Mouse (Mus musculus): ENCODE measurements around the gene Arrb2. TPM values are rescaled to one million over a fixed set of nuclear protein-coding genes. Genes with fewer than 3 reads are reported as not detected.

Gene Arrb2
- 100 to 1,000 TPM; 112 to 124 TPM for total RNA-seq (2023)

DNA sequence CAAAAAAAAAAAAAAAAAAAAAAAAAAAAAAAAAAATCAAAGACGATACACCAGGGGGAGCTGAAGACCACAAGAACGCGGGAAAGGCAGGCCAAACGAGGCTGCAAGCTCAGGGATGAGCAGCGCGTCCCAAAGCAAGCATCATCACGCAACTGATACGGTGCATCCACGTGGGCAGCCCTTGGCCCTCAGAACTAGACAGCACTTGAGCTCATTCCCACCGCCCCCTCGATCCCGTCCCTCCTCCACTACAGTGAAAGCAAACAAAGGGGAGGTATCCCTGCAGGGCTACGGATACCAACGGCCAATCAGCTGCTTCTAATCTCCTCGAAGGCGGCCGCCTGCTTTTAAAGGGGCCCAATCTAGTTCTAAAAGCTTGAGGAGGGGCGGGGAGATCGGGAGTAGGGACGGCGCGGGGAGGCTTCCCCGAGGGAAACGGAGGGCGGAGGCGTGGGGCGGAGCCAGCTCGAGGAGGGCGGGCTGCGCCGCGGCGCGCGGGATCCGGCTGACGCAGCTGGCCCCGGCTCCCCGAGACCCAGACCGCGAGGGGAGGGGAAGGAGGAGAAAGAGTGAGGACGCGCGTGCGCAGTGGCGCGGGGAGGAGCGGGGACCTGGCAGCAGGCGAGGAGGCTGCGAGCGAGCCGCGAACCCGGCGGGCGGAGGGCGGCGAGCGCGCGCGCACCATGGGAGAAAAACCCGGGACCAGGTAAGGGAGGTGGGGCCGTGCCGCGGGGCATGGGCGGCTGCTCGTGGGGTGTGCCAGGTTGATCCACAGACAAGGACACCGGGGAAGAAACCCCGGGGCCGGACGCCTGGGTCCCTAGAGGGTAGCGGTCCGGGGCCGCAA lies at the start of gene Arrb2:
Arrb2 (plus strand) TSS at position 588 of the 847 bp plus-strand sequence.

DNA sequence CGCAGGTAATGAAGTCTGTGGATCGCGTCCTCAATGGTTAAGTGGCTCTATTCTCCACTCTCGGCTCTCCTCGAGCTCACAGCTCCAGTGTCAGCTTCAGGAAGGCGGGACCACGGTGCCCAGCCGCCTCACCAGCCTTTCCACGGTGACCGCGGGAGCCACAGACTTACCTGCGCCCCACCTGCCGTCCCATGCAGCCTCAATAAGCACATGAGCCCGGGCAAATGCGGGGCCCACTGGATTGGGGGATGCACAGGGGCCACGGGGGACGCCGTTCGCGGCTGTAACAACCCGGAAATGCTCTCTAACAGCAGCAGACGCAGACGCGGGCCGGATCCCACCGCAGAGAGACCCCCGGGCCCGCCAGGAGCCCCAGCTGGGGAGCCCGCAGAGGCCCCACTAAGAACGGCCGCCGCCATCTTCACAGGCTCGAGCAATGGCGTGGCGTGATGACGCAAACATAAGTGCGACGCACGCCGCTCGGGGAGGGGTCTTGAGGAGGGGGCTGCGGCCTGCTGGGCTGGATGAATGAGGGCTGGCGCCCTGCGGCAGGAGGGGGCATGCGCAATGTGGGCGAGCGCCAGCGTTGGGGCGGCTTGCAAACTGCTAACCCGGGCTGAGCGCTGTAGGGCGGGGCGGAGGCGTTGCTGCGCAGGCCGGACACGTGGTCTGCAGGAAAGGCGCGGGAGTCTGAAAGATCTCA lies 22.7 kb upstream of the Arrb2 start, which contains the start of gene Pelp1:
Pelp1 (minus strand) TSS at position 438 of the 703 bp plus-strand sequence.

DNA sequence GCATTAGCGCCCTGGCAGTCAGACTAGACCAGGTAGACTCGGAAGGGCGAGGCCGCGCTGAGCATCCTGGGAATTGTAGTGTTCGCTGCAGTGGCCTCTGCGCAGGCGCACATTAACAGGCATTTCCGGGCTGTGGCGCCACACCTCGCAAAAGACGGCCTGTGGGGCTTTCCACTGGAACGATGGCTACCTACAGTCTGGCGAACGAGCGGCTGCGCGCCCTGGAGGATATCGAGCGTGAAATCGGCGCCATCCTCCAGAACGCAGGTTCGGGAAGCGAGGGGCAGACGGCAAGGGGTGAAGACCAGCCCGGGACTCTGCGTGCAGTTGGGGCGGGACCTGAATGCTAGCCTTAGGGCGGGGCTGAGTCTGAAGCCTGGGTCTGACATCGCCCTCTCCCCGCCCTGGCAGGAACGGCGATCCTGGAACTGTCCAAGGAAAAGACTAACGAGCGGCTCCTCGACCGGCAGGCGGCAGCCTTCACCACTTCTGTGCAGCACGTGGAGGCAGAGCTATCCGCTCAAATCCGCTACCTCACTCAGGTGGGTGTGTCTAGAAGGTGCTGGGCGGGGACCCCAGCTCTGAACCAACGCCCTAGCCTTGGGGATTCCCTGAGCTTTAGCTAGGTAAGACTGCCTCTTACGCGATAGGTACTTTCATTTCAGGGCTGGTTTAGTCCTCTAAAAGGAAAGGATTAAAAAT lies 19.5 kb downstream of the Arrb2 start, which contains the start of gene Med11:
Med11 (plus strand) TSS at position 123 of the 702 bp plus-strand sequence.

DNA sequence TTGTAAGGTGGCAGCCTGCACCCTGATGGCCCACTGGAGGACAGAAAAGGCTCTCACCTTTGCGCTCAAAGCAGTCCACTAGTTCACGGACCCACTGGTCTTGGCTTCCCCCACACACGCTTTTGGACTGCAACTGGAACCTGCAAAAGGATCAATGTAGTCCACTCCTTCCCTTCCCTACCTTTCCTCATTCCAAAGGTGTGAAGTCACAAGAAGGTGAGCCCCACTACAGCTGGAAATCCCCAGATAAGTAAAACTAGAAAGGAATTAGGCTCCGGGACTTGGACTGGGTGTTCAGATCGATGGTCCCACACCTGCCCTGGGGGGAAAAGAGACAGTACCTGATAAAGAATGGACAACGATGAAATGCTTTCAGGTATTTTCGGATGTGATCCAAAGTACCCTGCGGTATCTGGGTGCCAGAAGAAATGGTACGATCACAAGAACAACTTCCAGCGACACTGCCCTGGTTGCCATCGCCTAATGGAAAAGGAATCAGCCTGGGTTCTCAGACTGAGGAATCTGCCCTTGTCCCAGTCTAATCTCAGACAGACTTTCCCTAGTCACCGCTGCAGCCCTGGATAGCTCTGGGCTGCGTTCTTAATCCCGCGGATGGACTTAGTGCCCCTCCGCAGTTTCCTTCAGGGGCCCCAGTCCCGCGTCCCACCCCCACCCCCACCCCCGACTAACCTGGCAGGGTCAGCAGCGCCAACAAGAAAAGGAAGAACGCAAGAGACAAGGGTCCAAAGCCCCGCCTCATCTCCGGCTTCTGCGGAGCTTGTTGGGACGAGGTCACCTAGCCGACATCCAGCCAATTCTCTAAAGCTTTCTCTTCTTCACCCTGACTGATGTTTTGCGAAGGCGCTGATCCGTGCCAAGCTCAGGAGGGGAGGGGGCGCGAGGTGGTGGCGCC lies 26.5 kb downstream of the Arrb2 start, which contains the start of gene Zmynd15:
Zmynd15 (plus strand) TSS at position 746 of the 913 bp plus-strand sequence.

DNA sequence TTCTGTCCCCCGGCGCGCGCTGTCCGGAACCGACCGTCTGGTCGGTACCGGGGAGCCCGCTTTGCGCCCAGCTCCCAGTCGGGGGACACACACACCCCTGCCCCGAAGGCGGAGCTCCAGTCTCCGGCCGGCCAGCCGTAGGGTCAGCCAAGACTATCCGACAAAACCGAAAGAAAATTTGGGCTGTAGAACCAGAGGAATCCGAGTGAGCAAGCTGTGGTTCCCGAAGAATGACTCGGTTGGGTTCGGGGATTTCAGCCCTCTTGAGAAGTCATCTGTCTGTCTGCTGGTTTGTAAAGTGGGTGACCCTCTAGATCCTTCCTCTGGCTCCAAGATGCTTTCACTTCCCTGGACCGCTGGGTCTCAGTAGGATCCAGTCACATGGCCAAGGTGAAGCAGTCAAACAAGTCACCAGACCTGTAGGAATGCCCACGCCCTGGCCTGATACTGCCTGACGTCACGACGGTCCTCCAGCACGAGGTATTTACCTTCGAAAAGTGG lies 27.2 kb downstream of the Arrb2 start, which contains the start of gene Cxcl16:
Cxcl16 (minus strand) TSS at position 384 of the 501 bp plus-strand sequence.

Other genes starting within 250 kb of the Arrb2 start
- gene Slc16a11, start 219.9 kb upstream of the Arrb2 start, total RNA-seq (2023), result not detected
- gene Slc16a13, start 211.6 kb upstream of the Arrb2 start, total RNA-seq (2023), result 1 to 10 TPM; 2.9 to 3.7 TPM
- under 1 TPM; 0.46 to 0.77 TPM for gene Bcl6b, start 202.8 kb upstream of the Arrb2 start, total RNA-seq (2023)
- 10 to 100 TPM; 63.0 to 69.8 TPM for gene 0610010K14Rik, start 194.7 kb upstream of the Arrb2 start, total RNA-seq (2023)
- gene Gm21988, start 192.8 kb upstream of the Arrb2 start, total RNA-seq (2023), result 1 to 10 TPM; 2.9 to 5.9 TPM
- gene Rnasek, start 192.8 kb upstream of the Arrb2 start, total RNA-seq (2023), result 10 to 100 TPM; 74.6 to 87.0 TPM
- under 1 TPM in 1 of 2 experiments, not detected in 1; 0.52 TPM for gene Alox12, start 177.3 kb upstream of the Arrb2 start, total RNA-seq (2023)
- not detected for gene Alox12e, start 110.0 kb upstream of the Arrb2 start, total RNA-seq (2023)
- gene Alox15, start 80.6 kb upstream of the Arrb2 start, total RNA-seq (2023), result not detected
- 10 to 100 TPM; 28.5 to 29.9 TPM for gene Pelp1, start 22.6 kb upstream of the Arrb2 start, total RNA-seq (2023)
- 10 to 100 TPM; 43.4 to 49.3 TPM for gene Med11, start 19.3 kb downstream of the Arrb2 start, total RNA-seq (2023)
- under 1 TPM; 0.47 to 0.90 TPM for gene Zmynd15, start 26.8 kb downstream of the Arrb2 start, total RNA-seq (2023)
- 1 to 10 TPM; 3.9 to 4.2 TPM for gene Cxcl16, start 27.3 kb downstream of the Arrb2 start, total RNA-seq (2023)
- gene Tm4sf5, start 72.6 kb downstream of the Arrb2 start, total RNA-seq (2023), result not detected
- not detected for gene Vmo1, start 82.0 kb downstream of the Arrb2 start, total RNA-seq (2023)
- gene Gltpd2, start 86.6 kb downstream of the Arrb2 start, total RNA-seq (2023), result not detected
- gene Psmb6, start 92.7 kb downstream of the Arrb2 start, total RNA-seq (2023), result 100 to 1,000 TPM; 121 to 134 TPM
- gene Gm40193, start 100.3 kb downstream of the Arrb2 start, total RNA-seq (2023), result not detected
- 1 to 10 TPM; 5.0 to 5.2 TPM for gene Pld2, start 107.4 kb downstream of the Arrb2 start, total RNA-seq (2023)
- gene Mink1, start 130.2 kb downstream of the Arrb2 start, total RNA-seq (2023), result 10 to 100 TPM; 81.3 to 93.7 TPM
- not detected for gene 4930544D05Rik, start 183.2 kb downstream of the Arrb2 start, total RNA-seq (2023)
- 1 to 10 TPM in 1 of 2 experiments, not detected in 1; 1.2 TPM for gene Chrne, start 186.6 kb downstream of the Arrb2 start, total RNA-seq (2023)
- gene Gp1ba, start 206.5 kb downstream of the Arrb2 start, total RNA-seq (2023), result not detected
- gene Rnf167, start 214.6 kb downstream of the Arrb2 start, total RNA-seq (2023), result 100 to 1,000 TPM; 242 to 251 TPM
- 10 to 100 TPM; 69.1 to 77.2 TPM for gene Slc25a11, start 214.8 kb downstream of the Arrb2 start, total RNA-seq (2023)
- gene Pfn1, start 222.0 kb downstream of the Arrb2 start, total RNA-seq (2023), result 1,000 to 10,000 TPM; 1,404 to 1,507 TPM
- 10 to 100 TPM; 36.4 to 41.4 TPM for gene Eno3, start 224.6 kb downstream of the Arrb2 start, total RNA-seq (2023)
- gene Spag7, start 236.8 kb downstream of the Arrb2 start, total RNA-seq (2023), result 10 to 100 TPM; 50.3 to 51.9 TPM